Mouse (Mus musculus) frontal cortex, postnatal 14 days (tissue): ENCODE data around the gene Hey2.

Experiments used
- DNase-seq, 2 experiments: peaks; one replicate each; pipeline ENCODE4 v3.0.0; 2022; ENCODE audit warnings: low spot score in 2 of 2

Hey2 gene

GRCm38 (mm10) chr10:30791016-30791415 lies 51.6 kb downstream of the Hey2 start:
- no peak for DNase-seq

- DNase-seq: no peak
These were observed 53.1 kb downstream of the Hey2 start for GRCm38 (mm10) chr10:30789521-30789920.

GRCm38 (mm10) chr10:30788340-30788721 lies 54.3 kb downstream of the Hey2 start:
- no peak for DNase-seq

- no peak for DNase-seq
These were observed 54.8 kb downstream of the Hey2 start for GRCm38 (mm10) chr10:30787684-30788339.

- no peak for DNase-seq
These were observed 56.4 kb downstream of the Hey2 start for GRCm38 (mm10) chr10:30786103-30786754.
